Mouse (Mus musculus): Measurements from ENCODE around the gene Plod3.

DNA sequence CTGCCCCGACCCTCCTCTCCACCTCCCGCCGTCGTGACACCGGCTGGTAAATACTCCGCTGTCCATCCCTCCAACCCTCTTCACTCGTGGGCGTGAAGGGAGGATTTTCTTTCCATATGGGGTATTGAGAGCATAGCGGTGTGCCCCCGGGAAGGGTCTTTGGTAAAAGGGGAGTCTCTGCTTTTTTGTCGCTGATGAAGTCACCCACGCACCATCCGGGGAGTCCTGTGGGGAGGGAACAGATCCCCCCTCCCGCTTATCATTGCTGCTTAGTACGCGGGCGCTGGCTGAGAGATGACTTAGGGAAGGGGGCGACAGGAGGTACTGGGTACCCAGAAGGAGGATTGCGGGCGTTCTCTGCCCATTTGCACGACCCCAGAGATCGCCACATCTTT is 43.6 kb downstream of the Plod3 start:
- no peak; the same call in 1 of the 2 replicates for TF ChIP-seq CTCF (IDR thresholded peaks at IDR 0.05)
- TF ChIP-seq EP300 (IDR thresholded peaks at IDR 0.05) = no peak

All from lung, postnatal 0 days (tissue).